Mouse (Mus musculus): ENCODE results near the gene Vmn1r205. TPM values are rescaled to one million over a fixed set of nuclear protein-coding genes. Genes with fewer than 3 reads are reported as not detected.
"Not testable (repeated sequence)": the region's sequence is repeated elsewhere in the genome, so short reads cannot be mapped to it uniquely, and the experiment has no call there.

Vmn1r205 gene
- total RNA-seq (2012; rRNA removed), result not detected in 2 replicates

- no peak within 1 kb of the TSS for H3K9ac ChIP-seq (ENCODE audit: insufficient read depth, low read depth, low read length, poor library complexity, severe bottlenecking)
- in situ Hi-C loops (cut with MboI; ENCODE audit: low sequenced_read_pairs in 2 of 2, unreplicated experiment in 2 of 2), result no loop called here
- no peak within 1 kb of the TSS for H3K4me3 ChIP-seq (ENCODE audit: insufficient read depth in 1 of 2, low read depth in 1 of 2, low read length in 2 of 2, poor library complexity in 1 of 2, severe bottlenecking in 1 of 2)
- H3K36me3 ChIP-seq (ENCODE audit: control insufficient read depth, insufficient read depth, low read length, poor library complexity, severe bottlenecking), result no peaks in the 10 kb centered on the region
- no peaks in the 10 kb centered on the region for H3K9me3 ChIP-seq (ENCODE audit: control insufficient read depth, insufficient read depth, low read depth, low read length)
- H3K27ac ChIP-seq (ENCODE audit: insufficient read depth, low read depth, low read length, poor library complexity, severe bottlenecking), result no peak within 1 kb of the TSS
- H3K4me1 ChIP-seq (ENCODE audit: control insufficient read depth in 2 of 2, insufficient read depth in 2 of 2, low read length in 2 of 2, poor library complexity in 1 of 2), result no peaks in the 10 kb centered on the region
- DNase-seq (ENCODE audit: low read depth, low spot score), result no peak
- TF ChIP-seq CHD2 (IDR thresholded peaks at IDR 0.05; ENCODE audit: low read depth, low read length), result no peak
- TF ChIP-seq MAFK (IDR thresholded peaks at IDR 0.05; ENCODE audit: insufficient read depth, low read depth, low read length), result no peak
- no peak for TF ChIP-seq ZNF384 (IDR thresholded peaks at IDR 0.05; ENCODE audit: low read depth, low read length)
- TF ChIP-seq ZC3H11A (IDR thresholded peaks at IDR 0.05; ENCODE audit: borderline replicate concordance, low read depth, low read length), result no peak
- TF ChIP-seq HCFC1 (IDR thresholded peaks at IDR 0.05; ENCODE audit: borderline replicate concordance, insufficient read depth, low read length), result no peak
Measured at GRCm38 (mm10) chr13:22592900-22593299, at the start of gene Vmn1r205. TSS of gene Vmn1r205 (minus strand) at chr13:22593000.

DNA sequence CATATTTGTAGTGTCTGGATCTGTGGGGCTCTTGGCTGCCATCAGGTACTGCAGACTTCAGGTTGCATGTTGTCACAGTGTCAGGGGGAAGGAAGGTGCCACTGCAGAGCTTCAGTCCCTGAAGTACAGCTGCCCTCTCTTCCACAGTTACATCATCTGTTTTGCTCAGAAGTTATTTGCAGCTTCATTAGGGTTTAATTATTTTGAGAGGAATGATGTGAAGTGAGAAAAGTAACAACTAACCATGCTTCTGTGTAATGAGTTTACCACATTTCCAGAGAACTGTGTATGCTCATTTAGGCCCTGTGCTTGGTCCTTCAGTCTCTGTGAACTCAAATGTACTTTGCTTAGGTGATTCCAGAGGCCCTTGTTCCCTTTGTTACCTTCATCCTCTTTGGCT lies 31.4 kb upstream of the Vmn1r205 start, which contains the start of gene Vmn1r206:
Vmn1r206 (minus strand) TSS at position 101 of the 400 bp plus-strand sequence.
- H3K4me1 ChIP-seq (ENCODE audit: control insufficient read depth in 2 of 2, insufficient read depth in 2 of 2, low read length in 2 of 2, poor library complexity in 1 of 2); H3K9me3 ChIP-seq (ENCODE audit: control insufficient read depth, insufficient read depth, low read depth, low read length); H3K9ac ChIP-seq (ENCODE audit: insufficient read depth, low read depth, low read length, poor library complexity, severe bottlenecking); H3K36me3 ChIP-seq (ENCODE audit: control insufficient read depth, insufficient read depth, low read length, poor library complexity, severe bottlenecking); DNase-seq (ENCODE audit: low read depth, low spot score); H3K27ac ChIP-seq (ENCODE audit: insufficient read depth, low read depth, low read length, poor library complexity, severe bottlenecking); in situ Hi-C loops (cut with MboI; ENCODE audit: low sequenced_read_pairs in 2 of 2, unreplicated experiment in 2 of 2); H3K4me3 ChIP-seq (ENCODE audit: insufficient read depth in 1 of 2, low read depth in 1 of 2, low read length in 2 of 2, poor library complexity in 1 of 2, severe bottlenecking in 1 of 2): not testable (repeated sequence)

- H3K27ac ChIP-seq (ENCODE audit: insufficient read depth, low read depth, low read length, poor library complexity, severe bottlenecking); in situ Hi-C loops (cut with MboI; ENCODE audit: low sequenced_read_pairs in 2 of 2, unreplicated experiment in 2 of 2); H3K9me3 ChIP-seq (ENCODE audit: control insufficient read depth, insufficient read depth, low read depth, low read length); H3K4me1 ChIP-seq (ENCODE audit: control insufficient read depth in 2 of 2, insufficient read depth in 2 of 2, low read length in 2 of 2, poor library complexity in 1 of 2); H3K36me3 ChIP-seq (ENCODE audit: control insufficient read depth, insufficient read depth, low read length, poor library complexity, severe bottlenecking): not testable (repeated sequence)
- DNase-seq (ENCODE audit: low read depth, low spot score), result peak; percentile 15
- Histone ChIP-seq H3K4me3 (ENCODE audit: insufficient read depth in 1 of 2, low read depth in 1 of 2, low read length in 2 of 2, poor library complexity in 1 of 2, severe bottlenecking in 1 of 2) (peak overlapping the region; percentile 44 to 66), H3K9ac (ENCODE audit: insufficient read depth, low read depth, low read length, poor library complexity, severe bottlenecking) (0 out of 2 replicates have a peak overlapping the region, but pooled peaks have one; percentile 57)
Measured at GRCm38 (mm10) chr13:22583336-22583735, 9.5 kb downstream of the Vmn1r205 start.

GRCm38 (mm10) chr13:22574911-22575310 lies 17.9 kb downstream of the Vmn1r205 start:
- in situ Hi-C loops (cut with MboI; ENCODE audit: low sequenced_read_pairs in 2 of 2, unreplicated experiment in 2 of 2); H3K9me3 ChIP-seq (ENCODE audit: control insufficient read depth, insufficient read depth, low read depth, low read length); DNase-seq (ENCODE audit: low read depth, low spot score); H3K36me3 ChIP-seq (ENCODE audit: control insufficient read depth, insufficient read depth, low read length, poor library complexity, severe bottlenecking); H3K27ac ChIP-seq (ENCODE audit: insufficient read depth, low read depth, low read length, poor library complexity, severe bottlenecking); H3K4me3 ChIP-seq (ENCODE audit: insufficient read depth in 1 of 2, low read depth in 1 of 2, low read length in 2 of 2, poor library complexity in 1 of 2, severe bottlenecking in 1 of 2); H3K9ac ChIP-seq (ENCODE audit: insufficient read depth, low read depth, low read length, poor library complexity, severe bottlenecking); H3K4me1 ChIP-seq (ENCODE audit: control insufficient read depth in 2 of 2, insufficient read depth in 2 of 2, low read length in 2 of 2, poor library complexity in 1 of 2): not testable (repeated sequence)

DNA sequence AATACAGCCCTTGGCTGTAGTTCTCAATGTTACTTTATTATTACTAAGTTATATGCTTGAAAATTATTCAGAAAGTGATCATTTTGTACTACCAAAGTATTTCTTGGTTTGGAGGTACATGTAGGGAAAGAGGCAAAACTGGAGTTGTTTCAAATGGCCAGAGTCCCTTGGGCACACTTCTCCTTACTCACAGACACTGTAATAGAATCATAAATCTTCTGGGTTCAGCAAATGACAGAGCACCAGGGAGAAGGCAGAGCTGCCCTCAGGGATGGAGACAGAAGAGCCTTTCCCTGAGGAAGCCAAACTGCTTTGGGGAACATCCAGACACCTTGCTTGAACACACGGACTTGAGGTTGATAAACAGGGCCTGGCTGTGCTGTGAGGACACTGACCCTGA lies 39.9 kb downstream of the Vmn1r205 start, which contains the start of gene Vmn1r204:
Vmn1r204 (plus strand) TSS at position 301 of the 400 bp plus-strand sequence.
- H3K4me1 ChIP-seq (ENCODE audit: control insufficient read depth in 2 of 2, insufficient read depth in 2 of 2, low read length in 2 of 2, poor library complexity in 1 of 2); DNase-seq (ENCODE audit: low read depth, low spot score); H3K9me3 ChIP-seq (ENCODE audit: control insufficient read depth, insufficient read depth, low read depth, low read length); H3K27ac ChIP-seq (ENCODE audit: insufficient read depth, low read depth, low read length, poor library complexity, severe bottlenecking); H3K36me3 ChIP-seq (ENCODE audit: control insufficient read depth, insufficient read depth, low read length, poor library complexity, severe bottlenecking); H3K9ac ChIP-seq (ENCODE audit: insufficient read depth, low read depth, low read length, poor library complexity, severe bottlenecking); in situ Hi-C loops (cut with MboI; ENCODE audit: low sequenced_read_pairs in 2 of 2, unreplicated experiment in 2 of 2); H3K4me3 ChIP-seq (ENCODE audit: insufficient read depth in 1 of 2, low read depth in 1 of 2, low read length in 2 of 2, poor library complexity in 1 of 2, severe bottlenecking in 1 of 2): not testable (repeated sequence)

Other genes starting within 250 kb of the Vmn1r205 start
- gene Vmn1r198, start 242.6 kb downstream of the Vmn1r205 start, total RNA-seq (2012; rRNA removed), result 0.04 TPM in 1 of 2 replicates, not detected in the other
- gene Vmn1r199, start 213.2 kb downstream of the Vmn1r205 start, total RNA-seq (2012; rRNA removed), result not detected in 2 replicates
- not detected in 2 replicates for gene Vmn1r200, start 202.6 kb downstream of the Vmn1r205 start, total RNA-seq (2012; rRNA removed)
- gene Vmn1r201, start 121.1 kb downstream of the Vmn1r205 start, total RNA-seq (2012; rRNA removed), result not detected in 2 replicates
- gene Vmn1r202, start 87.6 kb downstream of the Vmn1r205 start, total RNA-seq (2012; rRNA removed), result not detected in 2 replicates
- gene Vmn1r203, start 74.9 kb downstream of the Vmn1r205 start, total RNA-seq (2012; rRNA removed), result not detected in 2 replicates
- gene Vmn1r204, start 39.8 kb downstream of the Vmn1r205 start, total RNA-seq (2012; rRNA removed), result not detected in 2 replicates
- not detected in 2 replicates for gene Vmn1r206, start 31.3 kb upstream of the Vmn1r205 start, total RNA-seq (2012; rRNA removed)
- not detected in 2 replicates for gene Vmn1r207-ps, start 136.6 kb upstream of the Vmn1r205 start, total RNA-seq (2012; rRNA removed)
- gene Vmn1r208, start 184.4 kb upstream of the Vmn1r205 start, total RNA-seq (2012; rRNA removed), result 0.11 and 0.22 TPM in 2 replicates
- gene Vmn1r209, start 216.7 kb upstream of the Vmn1r205 start, total RNA-seq (2012; rRNA removed), result not detected in 2 replicates
- 0.09 and 0.11 TPM in 2 replicates for gene Vmn1r210, start 238.3 kb upstream of the Vmn1r205 start, total RNA-seq (2012; rRNA removed)

All from ES-E14 (cell line).